Mouse (Mus musculus): ENCODE measurements around the gene Itgal. TPM values are rescaled to one million over a fixed set of nuclear protein-coding genes. Genes with fewer than 3 reads are reported as not detected.

Gene Itgal
- polyA plus RNA-seq, 1 experiment from 2014 or later, result 1.2 TPM

- Histone ChIP-seq H3K9ac (ENCODE audit: low read depth, low read length) (no peak overlapping the region), H3K36me3 (ENCODE audit: control insufficient read depth, insufficient read depth, low read length) (no peaks in the 10 kb centered on the region), H3K27me3 (replicated peaks; ENCODE audit: control insufficient read depth, insufficient read depth, low read length) (no peaks in the 10 kb centered on the region), H3K4me3 (ENCODE audit: low read depth, low read length) (no peak overlapping the region), H3K4me1 (ENCODE audit: control insufficient read depth, insufficient read depth, low read length) (no peaks in the 10 kb centered on the region), H3K9me3 (ENCODE audit: control insufficient read depth, low read length) (peaks cover 19% of the 10 kb centered on the region; the same call in 1 of the 2 replicates), H3K4me2 (ENCODE audit: low read depth, low read length) (no peak overlapping the region), H3K27ac (replicated peaks; ENCODE audit: low read depth, low read length) (no peak overlapping the region)
- 57% methylated on average over 1 of the region's 1 CpGs for WGBS
- DNase-seq (ENCODE audit: low spot score), result no peak
- ATAC-seq (ENCODE audit: low read depth), result no peak
These were observed 8.1 kb upstream of the Itgal start for GRCm38 (mm10) chr7:127287940-127288339.

DNA sequence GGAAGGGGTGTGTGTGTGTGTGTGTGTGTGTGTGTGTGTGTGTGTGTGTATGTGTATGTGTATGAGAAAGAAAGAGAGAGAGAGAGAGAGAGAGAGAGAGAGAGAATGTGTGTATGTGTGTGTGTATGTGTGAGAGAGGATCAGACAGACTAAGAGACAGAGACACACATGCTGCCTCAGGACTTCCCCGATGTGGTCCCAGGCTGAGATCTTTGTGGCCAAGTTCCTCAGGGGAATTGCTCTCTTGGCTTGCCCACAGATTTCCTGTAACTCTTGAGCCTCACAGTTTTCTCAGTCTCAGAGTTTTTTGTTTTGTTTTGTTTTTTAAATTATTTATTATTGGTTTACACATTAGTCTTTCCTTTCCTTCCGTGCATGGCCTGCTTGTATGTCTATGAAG, 6.8 kb upstream of the Itgal start:
- no peak for ATAC-seq (ENCODE audit: low read depth)
- Histone ChIP-seq H3K9ac (ENCODE audit: low read depth, low read length) (no peak overlapping the region), H3K27me3 (replicated peaks; ENCODE audit: control insufficient read depth, insufficient read depth, low read length) (no peaks in the 10 kb centered on the region), H3K27ac (replicated peaks; ENCODE audit: low read depth, low read length) (no peak overlapping the region), H3K4me1 (ENCODE audit: control insufficient read depth, insufficient read depth, low read length) (no peaks in the 10 kb centered on the region), H3K4me2 (ENCODE audit: low read depth, low read length) (no peak overlapping the region), H3K36me3 (ENCODE audit: control insufficient read depth, insufficient read depth, low read length) (no peaks in the 10 kb centered on the region), H3K9me3 (ENCODE audit: control insufficient read depth, low read length) (peaks cover 19% of the 10 kb centered on the region; the same call in 1 of the 2 replicates), H3K4me3 (ENCODE audit: low read depth, low read length) (no peak overlapping the region)
- 70% methylated on average over 2 of the region's 2 CpGs for whole genome bisulfite sequencing
- DNase-seq (ENCODE audit: low spot score), result no peak

DNA sequence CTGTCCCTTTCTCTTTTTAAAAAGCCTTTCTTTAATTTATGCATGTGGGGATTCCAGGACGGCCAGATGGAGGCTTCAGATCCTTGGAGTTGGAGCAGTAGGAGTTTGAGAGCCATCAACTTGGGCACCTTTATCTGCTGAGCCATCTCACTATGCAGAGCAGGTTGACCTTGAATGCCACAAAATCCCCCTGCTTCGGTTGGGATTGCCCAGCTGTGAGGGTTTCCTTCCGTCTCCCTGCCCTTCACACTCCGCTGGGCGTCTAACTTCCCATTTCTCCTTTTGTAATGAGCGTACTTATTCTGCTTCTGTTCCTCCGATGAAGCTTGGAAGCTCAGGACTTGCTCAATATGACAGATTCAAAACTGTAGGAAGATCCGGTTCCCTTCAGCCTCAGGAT, 5.9 kb upstream of the Itgal start:
- no peak for ATAC-seq (ENCODE audit: low read depth)
- H3K9ac ChIP-seq (ENCODE audit: low read depth, low read length), result no peak overlapping the region
- 57% methylated on average over 8 of the region's 8 CpGs for WGBS
- no peaks in the 10 kb centered on the region for H3K36me3 ChIP-seq (ENCODE audit: control insufficient read depth, insufficient read depth, low read length)
- H3K27me3 ChIP-seq (replicated peaks; ENCODE audit: control insufficient read depth, insufficient read depth, low read length), result no peaks in the 10 kb centered on the region
- H3K4me1 ChIP-seq (ENCODE audit: control insufficient read depth, insufficient read depth, low read length), result no peaks in the 10 kb centered on the region
- no peak overlapping the region for H3K27ac ChIP-seq (replicated peaks; ENCODE audit: low read depth, low read length)
- no peak overlapping the region for H3K4me3 ChIP-seq (ENCODE audit: low read depth, low read length)
- no peak for DNase-seq (ENCODE audit: low spot score)
- peaks cover 19% of the 10 kb centered on the region; the same call in 1 of the 2 replicates for H3K9me3 ChIP-seq (ENCODE audit: control insufficient read depth, low read length)
- no peak overlapping the region for H3K4me2 ChIP-seq (ENCODE audit: low read depth, low read length)

DNA sequence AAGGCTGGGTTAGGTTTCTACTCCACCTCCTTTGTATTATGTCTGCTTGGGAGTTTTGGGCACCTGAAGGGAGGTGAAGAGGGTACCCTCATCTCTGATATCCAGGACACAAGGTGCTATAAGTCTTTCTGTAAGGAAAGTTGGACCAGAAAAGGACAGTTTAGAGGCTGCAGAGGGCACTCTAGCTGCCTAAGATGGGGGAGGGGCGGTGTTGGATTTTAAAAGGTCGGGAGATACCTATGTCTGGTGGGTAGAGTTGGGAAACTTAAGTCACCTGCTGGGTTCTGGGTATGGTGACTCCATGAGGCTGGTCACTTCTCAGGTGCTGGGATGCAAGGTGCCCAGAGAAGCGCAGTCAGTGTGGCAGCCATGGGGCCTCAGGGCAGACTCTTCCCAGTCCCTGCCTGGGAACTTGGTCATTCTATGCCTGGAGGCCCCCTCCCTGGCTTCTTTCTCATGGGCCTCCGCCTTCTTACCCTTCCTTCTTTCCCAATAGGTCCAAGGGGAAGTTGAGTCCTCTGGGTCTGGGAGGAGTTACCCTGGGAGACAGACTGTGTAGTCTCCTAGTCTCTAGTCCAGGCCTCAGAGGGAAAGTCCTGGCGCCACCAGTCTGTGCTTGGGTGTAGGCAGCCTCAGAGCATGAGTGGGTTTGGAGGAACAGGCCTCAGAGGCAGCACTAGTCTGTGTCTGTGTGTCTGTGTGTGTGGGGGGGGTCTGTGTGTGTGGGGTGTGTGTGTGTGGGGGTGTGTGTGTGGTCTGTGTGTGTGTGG, 911 bp downstream of the Itgal start:
- H3K36me3 ChIP-seq (ENCODE audit: control insufficient read depth, insufficient read depth, low read length), result no peaks in the 10 kb centered on the region
- ATAC-seq (ENCODE audit: low read depth) (no peak), DNase-seq (ENCODE audit: low spot score) (no peak)
- H3K9ac ChIP-seq (ENCODE audit: low read depth, low read length), result no peak overlapping the region
- H3K4me2 ChIP-seq (ENCODE audit: low read depth, low read length), result no peak overlapping the region
- no peak overlapping the region for H3K27ac ChIP-seq (replicated peaks; ENCODE audit: low read depth, low read length)
- H3K4me1 ChIP-seq (ENCODE audit: control insufficient read depth, insufficient read depth, low read length), result no peaks in the 10 kb centered on the region
- H3K4me3 ChIP-seq (ENCODE audit: low read depth, low read length), result no peak overlapping the region
- H3K9me3 ChIP-seq (ENCODE audit: control insufficient read depth, low read length), result no peaks in the 10 kb centered on the region
- 89% methylated on average over 5 of the region's 5 CpGs for WGBS
- H3K27me3 ChIP-seq (replicated peaks; ENCODE audit: control insufficient read depth, insufficient read depth, low read length), result no peaks in the 10 kb centered on the region

DNA sequence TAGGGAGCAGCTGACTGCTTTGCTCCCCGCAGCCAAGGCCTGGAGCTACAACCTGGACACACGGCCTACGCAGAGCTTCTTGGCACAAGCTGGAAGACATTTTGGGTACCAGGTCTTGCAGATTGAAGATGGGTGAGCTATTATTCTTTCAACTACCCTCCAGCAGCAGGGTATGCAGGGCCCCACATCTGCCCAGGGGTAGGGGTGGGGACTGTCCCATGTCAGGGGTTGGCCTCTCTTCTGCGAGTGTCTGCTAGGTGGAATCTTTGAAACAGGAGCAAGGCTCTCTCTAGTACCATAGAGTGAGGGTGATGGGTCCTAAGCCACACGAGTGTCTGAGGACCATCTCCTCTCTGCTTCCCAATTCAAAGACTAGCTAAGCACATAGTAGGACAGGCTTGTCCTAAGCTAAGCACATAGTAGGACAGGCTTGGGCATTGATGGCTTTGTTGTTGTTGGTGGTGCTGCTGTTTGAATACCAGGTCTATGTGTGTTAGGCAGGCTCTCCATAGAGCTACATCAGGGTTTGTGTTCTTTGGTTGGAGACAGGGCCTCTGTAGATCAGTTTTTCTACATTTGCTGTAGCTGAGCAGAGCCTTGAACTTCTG, 1.6 kb downstream of the Itgal start:
- 85% methylated on average over 4 of the region's 5 CpGs for WGBS
- H3K4me2 ChIP-seq (ENCODE audit: low read depth, low read length), result no peak overlapping the region
- ATAC-seq (ENCODE audit: low read depth), result no peak
- no peak overlapping the region for H3K4me3 ChIP-seq (ENCODE audit: low read depth, low read length)
- H3K27ac ChIP-seq (replicated peaks; ENCODE audit: low read depth, low read length), result no peak overlapping the region
- H3K9ac ChIP-seq (ENCODE audit: low read depth, low read length), result no peak overlapping the region
- H3K4me1 ChIP-seq (ENCODE audit: control insufficient read depth, insufficient read depth, low read length), result no peaks in the 10 kb centered on the region
- H3K9me3 ChIP-seq (ENCODE audit: control insufficient read depth, low read length), result no peaks in the 10 kb centered on the region
- H3K27me3 ChIP-seq (replicated peaks; ENCODE audit: control insufficient read depth, insufficient read depth, low read length), result no peaks in the 10 kb centered on the region
- no peaks in the 10 kb centered on the region for H3K36me3 ChIP-seq (ENCODE audit: control insufficient read depth, insufficient read depth, low read length)
- DNase-seq (ENCODE audit: low spot score), result no peak

DNA sequence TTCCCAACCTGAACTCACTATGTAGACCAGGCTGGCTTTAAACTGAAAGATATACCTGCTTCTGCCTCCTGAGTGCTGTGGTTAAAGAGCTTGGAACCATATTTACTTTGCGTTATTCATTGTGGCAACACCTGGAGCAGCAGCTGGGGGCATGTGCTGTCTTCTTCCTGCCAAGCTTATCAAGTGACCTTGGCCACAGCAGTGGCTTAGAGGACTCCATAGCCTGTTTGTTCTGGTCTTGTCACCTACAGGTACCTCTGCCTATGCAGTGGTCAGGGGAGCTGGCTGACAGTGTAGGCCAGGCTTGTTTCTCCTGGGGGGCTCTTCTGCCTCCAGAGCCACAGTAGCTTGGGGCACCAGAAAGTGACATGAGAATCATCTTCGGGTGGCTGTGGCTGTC, 12.4 kb downstream of the Itgal start:
- Histone ChIP-seq H3K36me3 (ENCODE audit: control insufficient read depth, insufficient read depth, low read length) (no peaks in the 10 kb centered on the region), H3K4me3 (ENCODE audit: low read depth, low read length) (no peak overlapping the region), H3K9ac (ENCODE audit: low read depth, low read length) (no peak overlapping the region), H3K9me3 (ENCODE audit: control insufficient read depth, low read length) (no peaks in the 10 kb centered on the region), H3K4me2 (ENCODE audit: low read depth, low read length) (no peak overlapping the region), H3K27me3 (replicated peaks; ENCODE audit: control insufficient read depth, insufficient read depth, low read length) (no peaks in the 10 kb centered on the region), H3K4me1 (ENCODE audit: control insufficient read depth, insufficient read depth, low read length) (no peaks in the 10 kb centered on the region), H3K27ac (replicated peaks; ENCODE audit: low read depth, low read length) (no peak overlapping the region)
- 88% methylated on average over 2 of the region's 2 CpGs for WGBS
- DNase-seq (ENCODE audit: low spot score), result no peak
- ATAC-seq (ENCODE audit: low read depth), result no peak

DNA sequence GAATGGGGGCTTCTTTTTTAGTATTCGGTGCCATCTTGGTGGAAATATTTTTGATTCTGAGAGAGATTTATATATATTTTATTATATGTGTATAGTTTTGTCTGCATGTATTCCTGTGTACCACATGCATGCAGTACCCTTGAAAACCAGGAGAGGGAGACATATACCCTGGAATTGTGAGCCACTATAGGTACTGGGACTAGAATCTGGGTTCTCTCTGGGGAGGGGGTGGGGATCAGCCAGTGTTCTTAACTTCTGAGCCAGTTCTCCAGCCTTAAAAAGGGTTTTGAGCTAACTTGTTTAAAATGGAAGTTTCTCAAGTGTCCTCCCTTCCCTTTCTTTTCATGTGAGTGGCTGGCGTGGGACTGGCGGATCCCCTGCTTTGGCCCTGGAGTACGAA, 12.8 kb downstream of the Itgal start:
- Histone ChIP-seq H3K9me3 (ENCODE audit: control insufficient read depth, low read length) (no peaks in the 10 kb centered on the region), H3K27me3 (replicated peaks; ENCODE audit: control insufficient read depth, insufficient read depth, low read length) (no peaks in the 10 kb centered on the region), H3K4me3 (ENCODE audit: low read depth, low read length) (no peak overlapping the region), H3K4me1 (ENCODE audit: control insufficient read depth, insufficient read depth, low read length) (no peaks in the 10 kb centered on the region), H3K27ac (replicated peaks; ENCODE audit: low read depth, low read length) (no peak overlapping the region), H3K9ac (ENCODE audit: low read depth, low read length) (no peak overlapping the region), H3K4me2 (ENCODE audit: low read depth, low read length) (no peak overlapping the region), H3K36me3 (ENCODE audit: control insufficient read depth, insufficient read depth, low read length) (no peaks in the 10 kb centered on the region)
- WGBS, result 74% methylated on average over 4 of the region's 4 CpGs
- ATAC-seq (ENCODE audit: low read depth) (no peak), DNase-seq (ENCODE audit: low spot score) (peak; percentile 71)

- H3K9ac ChIP-seq (ENCODE audit: low read depth, low read length), result no peak overlapping the region
- H3K4me2 ChIP-seq (ENCODE audit: low read depth, low read length), result no peak overlapping the region
- no peaks in the 10 kb centered on the region for H3K27me3 ChIP-seq (replicated peaks; ENCODE audit: control insufficient read depth, insufficient read depth, low read length)
- no peak for ATAC-seq (ENCODE audit: low read depth)
- no peaks in the 10 kb centered on the region for H3K9me3 ChIP-seq (ENCODE audit: control insufficient read depth, low read length)
- H3K36me3 ChIP-seq (ENCODE audit: control insufficient read depth, insufficient read depth, low read length), result no peaks in the 10 kb centered on the region
- H3K27ac ChIP-seq (replicated peaks; ENCODE audit: low read depth, low read length), result no peak overlapping the region
- H3K4me3 ChIP-seq (ENCODE audit: low read depth, low read length), result no peak overlapping the region
- H3K4me1 ChIP-seq (ENCODE audit: control insufficient read depth, insufficient read depth, low read length), result no peaks in the 10 kb centered on the region
- 59% methylated on average over 12 of the region's 12 CpGs for WGBS
- no peak for DNase-seq (ENCODE audit: low spot score)
These were observed 13.9 kb downstream of the Itgal start for GRCm38 (mm10) chr7:127309951-127310350.

GRCm38 (mm10) chr7:127313912-127314311, 17.9 kb downstream of the Itgal start:
- Histone ChIP-seq H3K4me1 (ENCODE audit: control insufficient read depth, insufficient read depth, low read length) (no peaks in the 10 kb centered on the region), H3K4me3 (ENCODE audit: low read depth, low read length) (no peak overlapping the region), H3K27me3 (replicated peaks; ENCODE audit: control insufficient read depth, insufficient read depth, low read length) (no peaks in the 10 kb centered on the region), H3K36me3 (ENCODE audit: control insufficient read depth, insufficient read depth, low read length) (no peaks in the 10 kb centered on the region), H3K9ac (ENCODE audit: low read depth, low read length) (no peak overlapping the region), H3K27ac (replicated peaks; ENCODE audit: low read depth, low read length) (no peak overlapping the region), H3K4me2 (ENCODE audit: low read depth, low read length) (no peak overlapping the region), H3K9me3 (ENCODE audit: control insufficient read depth, low read length) (no peaks in the 10 kb centered on the region)
- 33% methylated on average over 8 of the region's 8 CpGs for WGBS
- ATAC-seq (ENCODE audit: low read depth) (no peak), DNase-seq (ENCODE audit: low spot score) (no peak)
